Mouse (Mus musculus) embryonic facial prominence, embryonic 11.5 days (tissue): ENCODE results near the gene Mfsd5. TPM values are rescaled to one million over a fixed set of nuclear protein-coding genes. Genes with fewer than 3 reads are reported as not detected.
A peak's percentile ranks its signal among the peaks of the same experiment; 100 is the strongest.

ENCODE experiments used
- ATAC-seq: fragments of 200-750 bp; cut with Nextera tagmentation; replicated peaks from 2 replicates; pipeline ENCODE4 v1.8.0; 2017; ENCODE audit warnings: low read depth; ENCODE audit not compliant: insufficient number of reproducible peaks, low FRiP score, low TSS enrichment
- DNase-seq: peaks from one replicate; pipeline ENCODE4 v3.0.0-alpha.2; 2015; ENCODE audit warnings: low spot score
- H3K27ac ChIP-seq: fragments of 300-500 bp; sonication (generic); replicated peaks from 2 replicates; pipeline ENCODE4 v1.5.1; 2014; ENCODE audit warnings: mild to moderate bottlenecking, low read depth, low read length, control low read depth
- H3K27me3 ChIP-seq: fragments of 300-500 bp; sonication (generic); 2 replicates; pipeline ENCODE4 v1.6.1; 2014; ENCODE audit warnings: mild to moderate bottlenecking, low read length, moderate library complexity, mixed read lengths; ENCODE audit not compliant: control insufficient read depth, insufficient read depth
- H3K36me3 ChIP-seq: fragments of 300-500 bp; sonication (generic); replicated peaks from 2 replicates; pipeline ENCODE4 v1.6.1; 2014; ENCODE audit warnings: low read depth, mild to moderate bottlenecking, low read length, moderate library complexity, mixed read lengths; ENCODE audit not compliant: control insufficient read depth, insufficient read depth
- H3K4me1 ChIP-seq: fragments of 300-500 bp; sonication (generic); 2 replicates; pipeline ENCODE4 v1.6.1; 2014; ENCODE audit warnings: low read length, mixed read lengths; ENCODE audit not compliant: control insufficient read depth, insufficient read depth
- H3K4me2 ChIP-seq: fragments of 300-500 bp; sonication (generic); 2 replicates; pipeline ENCODE4 v1.6.1; 2014; ENCODE audit warnings: low read depth, mild to moderate bottlenecking, control low read depth, low read length, moderate library complexity
- H3K4me3 ChIP-seq: fragments of 300-500 bp; sonication (generic); 2 replicates; pipeline ENCODE4 v1.5.1; 2014; ENCODE audit warnings: low read depth, low read length, control low read depth
- H3K9ac ChIP-seq: fragments of 300-500 bp; sonication (generic); replicated peaks from 2 replicates; pipeline ENCODE4 v1.6.1; 2014; ENCODE audit warnings: mild to moderate bottlenecking, control low read depth, low read length
- H3K9me3 ChIP-seq: fragments of 300-500 bp; sonication (generic); replicated peaks from 2 replicates; pipeline ENCODE4 v1.6.1; 2016; ENCODE audit warnings: mild to moderate bottlenecking, low read length, inconsistent platforms, mixed read lengths; ENCODE audit not compliant: control insufficient read depth
- WGBS: fragments of 180-500 bp; shearing (Covaris S2); extraction: QIAGEN DNeasy Blood & Tissue Kit; methylation state at CpG from one replicate; pipeline ENCODE4 v1.1.7; 2014; 5-methylcytosine and 5-hydroxymethylcytosine counted together
- polyA plus RNA-seq: library from polyadenylated mRNA; unstranded; fragments of >200 nt; fragmentation: Nextera tagmentation; extraction: Ambion mirVana; gene quantifications from 2 replicates; pipeline ENCODE4 v1.2.1, GENCODE M21; 2014

Mfsd5 gene
- polyA plus RNA-seq, 1 experiment from 2014 or later: 51.6 TPM

DNA sequence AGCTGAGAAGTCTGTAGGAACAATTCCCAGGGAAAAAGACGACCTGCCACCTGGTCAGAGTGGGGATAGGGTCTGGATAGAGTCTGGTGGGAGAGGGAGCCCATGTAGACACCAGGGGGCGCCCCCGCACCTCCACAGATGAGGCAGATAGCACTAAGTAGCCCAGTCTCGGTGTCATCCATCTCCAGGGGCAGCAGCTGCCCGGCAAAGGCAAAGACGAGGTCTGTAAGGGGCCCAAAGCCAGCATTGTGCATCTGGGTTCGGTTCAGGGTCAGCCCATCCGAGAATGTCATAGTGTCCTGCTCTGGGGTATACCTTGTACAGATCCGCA is 40.0 kb upstream of the Mfsd5 start:
- ATAC-seq: no peak; the same call in 1 of the 2 replicates
- H3K9me3 ChIP-seq: no peaks in the 10 kb centered on the region

GRCm38 (mm10) chr15:102239851-102240250 is 39.4 kb upstream of the Mfsd5 start:
- ATAC-seq (no peak), DNase-seq (no peak)
- Histone ChIP-seq H3K9ac (no peak overlapping the region), H3K9me3 (no peaks in the 10 kb centered on the region), H3K4me3 (no peak overlapping the region), H3K27ac (no peak overlapping the region), H3K4me2 (no peak overlapping the region), H3K27me3 (no peaks in the 10 kb centered on the region), H3K4me1 (peaks cover 17% of the 10 kb centered on the region), H3K36me3 (peaks cover 3% of the 10 kb centered on the region)
- whole genome bisulfite sequencing: 77% methylated on average over 11 of the region's 11 CpGs

More for the DNA sequence above, 40.0 kb upstream of the Mfsd5 start:
- peak; percentile 82 for DNase-seq
- peaks cover 3% of the 10 kb centered on the region for H3K36me3 ChIP-seq
- no peaks in the 10 kb centered on the region for H3K27me3 ChIP-seq
- no peak overlapping the region for H3K27ac ChIP-seq
- H3K4me2 ChIP-seq: no peak overlapping the region
- H3K4me3 ChIP-seq: no peak overlapping the region
- 11% methylated on average over 9 of the region's 9 CpGs for WGBS
- peaks cover 15% of the 10 kb centered on the region for H3K4me1 ChIP-seq
- no peak overlapping the region for H3K9ac ChIP-seq

DNA sequence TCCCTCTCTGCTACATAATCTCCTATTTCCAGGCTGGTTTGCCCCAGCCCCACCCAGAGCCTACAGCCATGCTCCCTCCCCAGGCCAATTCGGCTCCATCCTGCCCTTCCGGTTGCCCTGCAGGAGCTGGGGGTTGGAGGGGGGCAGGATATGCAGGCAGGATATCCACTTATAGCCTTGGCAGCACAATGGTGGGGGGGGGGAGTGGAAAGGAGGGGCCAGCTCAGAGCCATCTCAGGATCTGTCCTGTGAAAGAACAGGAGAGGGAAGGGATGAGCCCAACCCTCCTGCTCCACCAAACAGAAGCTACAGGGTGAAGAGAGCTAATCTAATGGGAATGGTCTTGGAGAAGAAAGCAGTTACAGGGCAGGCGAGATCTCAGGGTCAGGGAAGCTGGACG is 38.6 kb upstream of the Mfsd5 start:
- 65% methylated on average over 4 of the region's 4 CpGs for WGBS
- H3K27me3 ChIP-seq: no peaks in the 10 kb centered on the region

GRCm38 (mm10) chr15:102242404-102243228 is 36.6 kb upstream of the Mfsd5 start:
- no peak for ATAC-seq
- DNase-seq: no peak
- Histone ChIP-seq H3K9ac (no peak overlapping the region; the same call in 1 of the 2 replicates), H3K36me3 (peaks cover 3% of the 10 kb centered on the region), H3K27ac (peak overlapping the region; percentile 99; the same call in 1 of the 2 replicates), H3K4me3 (peak overlapping the region; percentile 63; the same call in 1 of the 2 replicates), H3K27me3 (no peaks in the 10 kb centered on the region), H3K9me3 (no peaks in the 10 kb centered on the region), H3K4me2 (peak overlapping the region; percentile 96), H3K4me1 (peaks cover 21% of the 10 kb centered on the region)
- WGBS: 29% methylated on average over 12 of the region's 12 CpGs

More for the DNA sequence above, 38.6 kb upstream of the Mfsd5 start:
- Histone ChIP-seq H3K4me2 (no peak overlapping the region), H3K9me3 (no peaks in the 10 kb centered on the region), H3K4me1 (peaks cover 17% of the 10 kb centered on the region), H3K9ac (no peak overlapping the region), H3K36me3 (peaks cover 3% of the 10 kb centered on the region), H3K4me3 (no peak overlapping the region), H3K27ac (no peak overlapping the region)
- ATAC-seq (no peak), DNase-seq (no peak)

GRCm38 (mm10) chr15:102243229-102244190 is 35.7 kb upstream of the Mfsd5 start:
- H3K9ac ChIP-seq: peak overlapping the region; percentile 74
- DNase-seq (peak; percentile 74), ATAC-seq (no peak)
- no peaks in the 10 kb centered on the region for H3K9me3 ChIP-seq
- H3K4me2 ChIP-seq: peak overlapping the region; percentile 96
- H3K4me3 ChIP-seq: peak overlapping the region; percentile 63
- H3K27ac ChIP-seq: peak overlapping the region; percentile 99
- H3K27me3 ChIP-seq: no peaks in the 10 kb centered on the region
- H3K36me3 ChIP-seq: peaks cover 3% of the 10 kb centered on the region
- 6% methylated on average over 22 of the region's 22 CpGs for WGBS
- H3K4me1 ChIP-seq: peaks cover 21% of the 10 kb centered on the region

DNA sequence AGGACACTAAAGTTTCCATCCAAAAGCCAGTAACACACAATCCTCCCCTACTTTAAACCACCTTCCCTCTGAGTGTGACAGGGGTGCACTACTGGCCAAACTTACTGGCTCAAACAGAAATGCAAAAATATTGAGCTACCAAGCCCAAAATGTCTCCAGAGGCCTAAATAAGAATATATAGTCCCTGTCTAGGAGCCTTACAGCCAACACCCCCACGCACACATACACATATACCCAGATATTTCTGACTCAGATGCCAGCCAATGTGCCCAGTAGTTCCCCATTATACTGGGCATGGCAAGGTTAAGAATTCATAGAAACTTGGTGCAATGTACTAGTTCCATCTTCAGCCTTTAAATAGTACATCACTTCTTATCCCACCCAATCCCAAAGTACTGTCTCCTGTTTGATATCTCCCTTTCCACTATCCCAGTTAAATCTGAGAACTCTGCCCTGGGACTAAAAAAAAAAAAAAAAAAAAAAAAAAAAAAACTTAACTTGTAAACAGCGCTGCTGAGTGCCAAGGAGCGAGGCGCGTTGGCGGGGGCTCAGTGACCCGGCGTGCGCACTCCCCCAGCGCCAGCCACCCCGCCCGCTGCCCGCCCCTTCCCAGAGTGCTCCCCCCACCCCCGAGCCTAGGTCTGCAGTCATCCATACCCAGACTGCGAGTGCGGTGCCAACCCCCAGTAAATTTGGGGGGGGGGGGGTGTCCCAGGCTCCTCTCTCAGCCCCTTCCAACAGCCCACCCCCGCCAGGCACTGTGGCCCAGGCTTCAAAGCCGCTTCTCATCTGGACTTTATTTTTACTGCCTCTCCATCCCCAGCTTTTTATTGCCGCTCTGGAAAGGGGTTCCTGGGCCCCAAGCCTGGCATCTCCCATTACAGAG is 34.7 kb upstream of the Mfsd5 start:
- Histone ChIP-seq H3K27me3 (no peaks in the 10 kb centered on the region), H3K36me3 (no peaks in the 10 kb centered on the region), H3K9me3 (no peaks in the 10 kb centered on the region), H3K9ac (peak overlapping the region; percentile 74), H3K4me2 (peak overlapping the region; percentile 96), H3K4me3 (peak overlapping the region; percentile 63), H3K27ac (peak overlapping the region; percentile 99), H3K4me1 (peaks cover 21% of the 10 kb centered on the region)
- DNase-seq: peak; percentile 40
- WGBS: 2% methylated on average over 18 of the region's 19 CpGs
- ATAC-seq: no peak

GRCm38 (mm10) chr15:102245461-102245881 is 33.8 kb upstream of the Mfsd5 start:
- DNase-seq: no peak
- Histone ChIP-seq H3K27ac (peak overlapping the region; percentile 99), H3K4me3 (peak overlapping the region; percentile 63), H3K4me1 (peaks cover 25% of the 10 kb centered on the region), H3K27me3 (no peaks in the 10 kb centered on the region), H3K9me3 (no peaks in the 10 kb centered on the region), H3K4me2 (peak overlapping the region; percentile 96), H3K9ac (peak overlapping the region; percentile 74), H3K36me3 (no peaks in the 10 kb centered on the region)
- WGBS: 1% methylated on average over 14 of the region's 14 CpGs
- no peak for ATAC-seq
